Mouse (Mus musculus) brown adipose tissue, adult 24 weeks (tissue): ENCODE results near the gene Slc25a24. TPM values are rescaled to one million over a fixed set of nuclear protein-coding genes. Genes with fewer than 3 reads are reported as not detected.

Experiments
- H3K27ac ChIP-seq: fragments of 200-500 bp; replicated peaks from 2 replicates; pipeline ENCODE4 v1.5.1; 2012; ENCODE audit warnings: low read depth, mild to moderate bottlenecking, low read length
- H3K4me1 ChIP-seq: fragments of 200-500 bp; 2 replicates; pipeline ENCODE4 v1.6.1; 2012; ENCODE audit warnings: low read length, mixed read lengths; ENCODE audit not compliant: control insufficient read depth, insufficient read depth, insufficient read length
- H3K4me3 ChIP-seq: fragments of 200-500 bp; 2 replicates; pipeline ENCODE4 v1.5.1; 2012; ENCODE audit warnings: low read depth, mild to moderate bottlenecking, low read length, moderate library complexity; ENCODE audit not compliant: insufficient read depth
- polyA plus RNA-seq: library from polyadenylated mRNA; stranded (reverse); fragments of >200 nt; gene quantifications from 2 replicates; pipeline ENCODE4 v1.2.4, GENCODE M21; 2012; ENCODE audit not compliant: missing spikeins, insufficient read depth, insufficient read length

Slc25a24 gene
- polyA plus RNA-seq, 1 experiment, result 2.9 TPM

- H3K4me1 ChIP-seq, result no peaks in the 10 kb centered on the region
- no peak overlapping the region for H3K4me3 ChIP-seq
- no peak overlapping the region for H3K27ac ChIP-seq
These were observed 93.4 kb downstream of the Slc25a24 start for GRCm38 (mm10) chr3:109216352-109216751.

Other genes with a start within 250 kb of the Slc25a24 start
- gene Fndc7, start 233.1 kb upstream of the Slc25a24 start, polyA plus RNA-seq, result 0.38 TPM in 1 of 2 replicates, not detected in the other
- 35.9 and 75.7 TPM in 2 replicates for gene Prpf38b, start 211.4 kb upstream of the Slc25a24 start, polyA plus RNA-seq
- gene Henmt1, start 183.3 kb upstream of the Slc25a24 start, polyA plus RNA-seq, result not detected in 2 replicates
- gene Gm9857, start 182.7 kb upstream of the Slc25a24 start, polyA plus RNA-seq, result not detected in 2 replicates
- 10.2 and 11.2 TPM in 2 replicates for gene Fam102b, start 95.5 kb upstream of the Slc25a24 start, polyA plus RNA-seq
- not detected in 2 replicates for gene Slc25a54, start 42.7 kb upstream of the Slc25a24 start, polyA plus RNA-seq
- 1.6 and 3.5 TPM in 2 replicates for gene Vav3, start 217.5 kb downstream of the Slc25a24 start, polyA plus RNA-seq